35 mouse cellular contexts compared by ENCODE assay signal in the genomic region with DNA sequence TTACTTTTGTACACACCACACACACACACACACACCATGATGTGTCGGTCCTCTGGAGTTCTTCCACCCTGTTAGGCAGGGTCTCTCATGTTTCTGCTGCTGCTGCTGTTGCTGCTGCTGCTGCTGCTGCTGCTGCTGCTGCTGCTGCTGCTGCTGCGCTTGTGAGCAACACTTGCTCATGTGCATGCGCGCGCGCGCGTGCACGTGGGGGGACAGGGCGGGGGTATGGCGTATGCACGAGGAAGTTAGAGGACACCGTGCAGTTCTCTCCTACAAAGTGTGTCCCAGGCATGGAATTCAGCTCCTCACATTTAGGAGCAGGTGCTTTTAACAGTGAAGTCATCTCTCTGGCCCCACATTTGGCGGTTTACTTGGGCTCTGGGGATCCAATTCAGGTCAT. TPM values are rescaled to one million over a fixed set of nuclear protein-coding genes. Genes with fewer than 3 reads are reported as not detected.
DNase-seq lines count a peak whose midpoint lies in the region; ATAC-seq and TF ChIP-seq lines count a peak whose summit lies in the region.
"Had no signal": no experiment of that assay in that cellular context is flagged by ENCODE, and none has a peak within 500 bp of the region (broad histone marks: within the 10 kb centered on the region; RNA-seq: fewer than 3 reads in every experiment).

No protein-coding gene starts in this region.

- H3K4me3 ChIP-seq in heart, embryonic 13.5 days, result no peak overlapping the region
- no peak overlapping the region for H3K4me3 ChIP-seq in heart, postnatal 0 days (ENCODE audit: low read depth, low read length)
- no peak overlapping the region for H3K4me3 ChIP-seq in hindbrain, embryonic 10.5 days
- H3K4me3 ChIP-seq: embryonic facial prominence, embryonic 10.5 days; embryonic facial prominence, embryonic 13.5 days; erythroblast, embryonic 14.5 days; forebrain, embryonic 12.5 days; gastrocnemius, adult 2 months; heart, adult 2 months; hindbrain, embryonic 12.5 days; hindbrain, embryonic 15.5 days had no signal

- TF ChIP-seq CTCF in heart, postnatal 0 days (IDR thresholded peaks at IDR 0.05; ENCODE audit: low read depth), result no peak

- DNase-seq in heart, adult 11 months, result peak; percentile 78
- DNase-seq in heart, postnatal 36 days, result no peak
- no peak for DNase-seq in heart, postnatal 4 days
- no peak for DNase-seq in heart, postnatal 0 days (ENCODE audit: low spot score)
- no peak for DNase-seq in heart, adult 18-20 months
- peak; percentile 44 for DNase-seq in ES-CJ7 (ENCODE audit: low read depth, low spot score)
- DNase-seq in hindbrain, embryonic 10.5 days (ENCODE audit: low spot score), result no peak
- DNase-seq: adrenal gland, adult 8-10 months; adrenal gland, postnatal 25 days; cerebellum, adult 11-12 months; cerebellum, adult 8-10 months; cerebellum, postnatal 10 days; cerebellum, postnatal 36 days; embryo, embryonic 11 days; forebrain, postnatal 0 days; gastrocnemius, adult 2 months; gastrocnemius, postnatal 14 days; heart, adult 2 months; heart, postnatal 14 days; kidney, adult 2 months had no signal

- no peak overlapping the region for H3K9ac ChIP-seq in heart, embryonic 13.5 days
- H3K9ac ChIP-seq in heart, postnatal 0 days (replicated peaks; ENCODE audit: low read depth, low read length), result no peak overlapping the region
- H3K9ac ChIP-seq: embryonic facial prominence, embryonic 13.5 days; forebrain, embryonic 12.5 days; forebrain, postnatal 0 days; hindbrain, embryonic 12.5 days; hindbrain, embryonic 15.5 days had no signal

- peaks cover 39% of the 10 kb centered on the region for H3K4me1 ChIP-seq in heart, embryonic 13.5 days
- H3K4me1 ChIP-seq in heart, postnatal 0 days (ENCODE audit: control insufficient read depth, insufficient read depth), result no peaks in the 10 kb centered on the region; the same call in 1 of the 2 replicates
- H3K4me1 ChIP-seq in hindbrain, embryonic 10.5 days (replicated peaks), result peaks cover 7% of the 10 kb centered on the region; the same call in 1 of the 2 replicates
- H3K4me1 ChIP-seq: forebrain, embryonic 12.5 days; hindbrain, embryonic 12.5 days; hindbrain, embryonic 15.5 days had no signal

- ATAC-seq in heart, embryonic 13.5 days (ENCODE audit: extremely low read depth, insufficient number of reproducible peaks, low FRiP score, low TSS enrichment), result no peak
- no peak for ATAC-seq in heart, postnatal 0 days (ENCODE audit: insufficient read depth, low read depth)
- ATAC-seq: activated CD4-positive, CD25-positive, alpha-beta regulatory T cell, adult 4 months; forebrain, postnatal 0 days; intestine, postnatal 0 days; Patski had no signal

- H3K4me2 ChIP-seq in heart, embryonic 13.5 days, result no peak overlapping the region
- no peak overlapping the region for H3K4me2 ChIP-seq in heart, postnatal 0 days (ENCODE audit: low read depth, low read length)
- H3K4me2 ChIP-seq: embryonic facial prominence, embryonic 13.5 days; forebrain, embryonic 12.5 days; hindbrain, embryonic 12.5 days; hindbrain, embryonic 15.5 days had no signal

- intact Hi-C loops in heart, postnatal 36 days (cut with DNase I), result loop anchor here (5.0 kb wide), 1 partner anchor 248 kb away; no protein-coding TSS in a partner anchor

- H3K36me3 ChIP-seq in heart, embryonic 13.5 days, result no peaks in the 10 kb centered on the region
- H3K36me3 ChIP-seq in heart, postnatal 0 days (replicated peaks; ENCODE audit: control insufficient read depth, insufficient read depth, low read length), result no peaks in the 10 kb centered on the region
- no peaks in the 10 kb centered on the region for H3K36me3 ChIP-seq in hindbrain, embryonic 10.5 days
- H3K36me3 ChIP-seq: embryonic facial prominence, embryonic 10.5 days; embryonic facial prominence, embryonic 13.5 days; forebrain, embryonic 12.5 days; G1E; hindbrain, embryonic 12.5 days; hindbrain, embryonic 15.5 days had no signal

- H3K9me3 ChIP-seq in heart, embryonic 13.5 days, result no peaks in the 10 kb centered on the region
- no peaks in the 10 kb centered on the region for H3K9me3 ChIP-seq in heart, postnatal 0 days (replicated peaks; ENCODE audit: control insufficient read depth, low read length)
- H3K9me3 ChIP-seq in hindbrain, embryonic 10.5 days, result no peaks in the 10 kb centered on the region
- H3K9me3 ChIP-seq: embryonic facial prominence, embryonic 10.5 days; embryonic facial prominence, embryonic 13.5 days; forebrain, embryonic 12.5 days; hindbrain, embryonic 12.5 days; hindbrain, embryonic 15.5 days had no signal

- 79% methylated on average over 14 of the region's 14 CpGs for WGBS in heart, embryonic 13.5 days
- WGBS in heart, postnatal 0 days, result 76% methylated on average over 14 of the region's 14 CpGs
- WGBS in hindbrain, embryonic 10.5 days, result 90% methylated on average over 14 of the region's 14 CpGs

- TF ChIP-seq EP300 in heart, postnatal 0 days (IDR thresholded peaks at IDR 0.05; ENCODE audit: low read depth), result no peak

- H3K27me3 ChIP-seq in heart, embryonic 13.5 days (replicated peaks), result no peaks in the 10 kb centered on the region
- no peaks in the 10 kb centered on the region for H3K27me3 ChIP-seq in heart, postnatal 0 days (ENCODE audit: control insufficient read depth, insufficient read depth, low read length)
- no peaks in the 10 kb centered on the region for H3K27me3 ChIP-seq in hindbrain, embryonic 10.5 days (ENCODE audit: insufficient read depth, poor library complexity, severe bottlenecking)
- H3K27me3 ChIP-seq: embryonic facial prominence, embryonic 13.5 days; forebrain, embryonic 12.5 days; hindbrain, embryonic 12.5 days; hindbrain, embryonic 15.5 days had no signal

- H3K27ac ChIP-seq in heart, embryonic 13.5 days (replicated peaks), result peak overlapping the region; percentile 78
- peak overlapping the region; percentile 94 for H3K27ac ChIP-seq in heart, postnatal 0 days (ENCODE audit: low read depth)
- H3K27ac ChIP-seq in hindbrain, embryonic 10.5 days, result no peak overlapping the region
- H3K27ac ChIP-seq: embryonic facial prominence, embryonic 10.5 days; embryonic facial prominence, embryonic 13.5 days; forebrain, embryonic 12.5 days; gastrocnemius, adult 2 months; heart, adult 2 months; hindbrain, embryonic 12.5 days; hindbrain, embryonic 15.5 days had no signal

RNA-seq across cellular contexts. Expression of a gene that starts 19.0 kb away (rescaled TPM):
- total RNA-seq in heart, postnatal 36 days (2021), result not detected
- polyA plus RNA-seq in heart, embryonic 13.5 days (2015; fragmentation: Nextera tagmentation; extraction: Ambion mirVana), result not detected in 2 replicates
- total RNA-seq in heart, postnatal 4 days (2021), result not detected
- not detected in 2 replicates for total RNA-seq in heart, postnatal 0 days (2014; rRNA removed; ENCODE audit: low replicate concordance)
- polyA plus RNA-seq in heart, postnatal 0 days (2015; fragmentation: Nextera tagmentation; extraction: Ambion mirVana), result not detected in 2 replicates
- not detected for total RNA-seq in heart, adult 18-20 months (2021)
- polyA plus RNA-seq in hindbrain, embryonic 10.5 days (2016; fragmentation: Nextera tagmentation; extraction: Ambion mirVana), result not detected in 2 replicates
- total RNA-seq: adrenal gland, adult 8-10 months; adrenal gland, postnatal 25 days; forebrain, postnatal 0 days; gastrocnemius, adult 2 months; gastrocnemius, postnatal 14 days; gastrocnemius, postnatal 4 days; heart, adult 2 months; heart, postnatal 14 days had no signal
- polyA plus RNA-seq: activated CD4-positive, CD25-positive, alpha-beta regulatory T cell, adult 4 months; brain, embryonic 14.5 days; embryonic facial prominence, embryonic 10.5 days; embryonic facial prominence, embryonic 13.5 days; erythroblast, embryonic 14.5 days; forebrain, embryonic 12.5 days; forebrain, postnatal 0 days; G1E; heart, adult 2 months; hindbrain, embryonic 12.5 days; hindbrain, embryonic 15.5 days; intestine, embryonic 14.5 days; intestine, postnatal 0 days; kidney, adult 2 months; kidney, embryonic 14.5 days; Patski had no signal

RNA-seq across cellular contexts. Expression of a gene that starts 38.1 kb away (rescaled TPM):
- 1 to 10 TPM in 1 of 2 experiments, under 1 TPM in 1; 0.87 to 1.3 TPM for total RNA-seq in heart, postnatal 36 days (2021)
- 15.7 and 16.4 TPM in 2 replicates for polyA plus RNA-seq in heart, embryonic 13.5 days (2015; fragmentation: Nextera tagmentation; extraction: Ambion mirVana)
- total RNA-seq in heart, postnatal 4 days (2021), result 1 to 10 TPM; 4.4 to 6.0 TPM
- total RNA-seq in heart, postnatal 0 days (2014; rRNA removed; ENCODE audit: low replicate concordance), result 3.9 and 4.1 TPM in 2 replicates
- polyA plus RNA-seq in heart, postnatal 0 days (2015; fragmentation: Nextera tagmentation; extraction: Ambion mirVana), result 4.4 and 5.2 TPM in 2 replicates
- total RNA-seq in heart, adult 18-20 months (2021), result 1 to 10 TPM in 1 of 2 experiments, under 1 TPM in 1; 0.97 to 1.2 TPM
- polyA plus RNA-seq in hindbrain, embryonic 10.5 days (2016; fragmentation: Nextera tagmentation; extraction: Ambion mirVana), result 28.0 and 28.9 TPM in 2 replicates

Comparison
In these comparisons a context has a peak if more than half of its experiments do, and no peak if none do; other contexts are left out.
1. DNase-seq: peak in heart, adult 11 months (single experiment) and ES-CJ7 (single experiment); none in heart, postnatal 36 days (0 of 2), heart, postnatal 4 days (single experiment), heart, postnatal 0 days (single experiment), heart, adult 18-20 months (0 of 2) and hindbrain, embryonic 10.5 days (single experiment).